Mouse (Mus musculus) cerebellum, adult 2 months (tissue): ENCODE measurements around the gene 2010111I01Rik.

Experiments
- CTCF ChIP-seq: fragments of 200-500 bp; IDR thresholded peaks from 2 replicates; pipeline ENCODE4 v1.5.1; 2011; ENCODE audit warnings: low read depth, mild to moderate bottlenecking, control low read depth, low read length, moderate library complexity, borderline replicate concordance; ENCODE audit not compliant: insufficient read depth
- POLR2A ChIP-seq: fragments of 200-500 bp; IDR thresholded peaks from 2 replicates; pipeline ENCODE4 v1.6.1; 2011; ENCODE audit warnings: low read length, control low read depth, borderline replicate concordance; ENCODE audit not compliant: insufficient read depth

- no peak for TF ChIP-seq POLR2A
- no peak for TF ChIP-seq CTCF
Measured at GRCm38 (mm10) chr13:63322756-63323155, 358.1 kb downstream of the 2010111I01Rik start.
